Mouse (Mus musculus): ENCODE measurements around the gene Prkaa1.

GRCm38 (mm10) chr15:5157386-5157785, 13.7 kb downstream of the Prkaa1 start:
- TF ChIP-seq CTCF (IDR thresholded peaks at IDR 0.05; ENCODE audit: extremely low read depth, insufficient read depth, insufficient read length, insufficient replicate concordance) (no peak), POLR2A (IDR thresholded peaks at IDR 0.05; ENCODE audit: low read depth, low read length) (no peak)
